Mouse (Mus musculus) frontal cortex, postnatal 14 days (tissue): ENCODE measurements around the gene Prmt3.

Experiments used
- DNase-seq, 2 experiments: peaks; one replicate each; pipeline ENCODE4 v3.0.0; 2022; ENCODE audit warnings: low spot score in 2 of 2

The Prmt3 gene

DNA sequence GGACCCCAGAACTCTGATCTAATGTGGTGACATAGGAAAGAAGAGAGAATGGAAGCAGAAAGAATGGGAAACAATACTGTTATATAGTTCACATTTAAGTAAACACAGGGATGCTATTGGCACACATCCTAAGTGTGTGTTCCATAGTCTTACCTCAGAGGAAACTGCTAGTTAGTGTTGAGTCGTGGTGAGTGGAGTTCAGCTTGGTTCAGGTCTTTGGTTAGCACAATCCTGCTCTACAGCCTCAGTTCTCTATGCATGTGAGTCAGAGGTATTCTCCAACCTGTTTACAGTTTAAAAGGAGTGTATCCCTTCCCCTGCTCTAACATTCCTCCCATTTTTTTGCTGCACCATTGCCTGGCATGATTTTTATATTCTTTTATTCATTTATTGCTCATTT, 19.0 kb downstream of the Prmt3 start:
- no peak for DNase-seq

DNA sequence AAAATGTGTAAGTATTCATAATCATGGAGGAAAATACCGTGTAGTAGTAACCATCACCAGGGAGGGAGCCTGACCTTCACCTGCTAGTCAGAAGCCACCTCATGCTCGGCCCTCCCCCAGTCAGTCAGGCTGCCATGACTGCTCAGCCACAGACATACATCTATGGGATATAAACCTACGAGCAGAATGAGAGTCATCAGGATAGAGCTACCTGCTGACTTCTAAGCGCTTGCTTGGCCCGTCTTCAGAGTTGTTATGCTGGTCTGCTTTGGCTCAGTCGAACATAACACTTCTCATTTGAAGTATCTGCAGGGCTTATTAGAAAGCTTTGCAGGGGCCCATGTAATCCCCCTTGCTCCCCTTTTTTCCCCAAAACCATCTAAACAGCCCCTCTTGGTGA, 25.4 kb downstream of the Prmt3 start:
- DNase-seq, result no peak

DNA sequence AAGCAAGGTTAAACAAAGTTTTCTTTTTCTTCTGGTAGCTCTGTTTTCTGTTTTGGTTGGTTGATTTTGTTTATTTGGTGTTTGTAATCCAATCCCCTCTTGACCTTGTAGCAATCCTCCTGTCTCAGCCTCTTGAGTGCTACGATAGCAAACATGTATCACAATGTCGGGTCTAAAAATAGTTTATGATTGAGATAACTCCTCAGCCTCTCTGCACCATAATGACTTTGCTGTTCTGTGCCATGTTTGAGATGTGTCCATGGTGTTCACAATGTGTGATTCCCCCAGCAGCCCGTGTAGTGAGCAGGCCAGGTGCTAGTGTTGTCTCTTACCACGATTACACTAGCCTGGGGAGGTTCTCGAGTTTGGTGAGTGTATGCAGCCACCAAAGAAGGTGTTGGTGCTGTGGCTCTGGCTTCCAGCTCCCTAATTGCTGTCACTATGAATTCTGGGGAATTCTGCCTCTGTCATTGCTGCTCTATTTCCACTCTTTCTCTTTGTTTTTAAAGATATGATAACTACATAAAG, 26.6 kb downstream of the Prmt3 start:
- DNase-seq, result no peak

DNA sequence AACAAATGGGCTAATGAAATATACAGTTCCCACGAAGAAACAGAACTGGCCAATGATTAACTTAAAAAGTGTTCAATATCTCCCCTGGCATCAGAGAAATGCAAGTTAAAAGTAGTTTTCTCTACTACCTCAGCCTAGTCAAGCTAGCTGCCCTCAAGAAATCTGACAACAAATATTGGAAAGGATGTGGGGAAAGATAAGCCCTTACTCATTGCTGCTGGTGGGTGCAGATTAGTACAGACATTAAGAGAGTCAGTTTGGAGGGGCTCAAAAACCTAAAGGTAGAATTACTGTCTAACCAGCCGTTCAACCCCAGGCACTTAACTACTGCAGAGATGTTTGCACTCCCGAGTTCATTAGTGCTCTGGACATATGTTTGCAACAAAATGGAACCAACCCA, 27.5 kb downstream of the Prmt3 start:
- no peak for DNase-seq

DNA sequence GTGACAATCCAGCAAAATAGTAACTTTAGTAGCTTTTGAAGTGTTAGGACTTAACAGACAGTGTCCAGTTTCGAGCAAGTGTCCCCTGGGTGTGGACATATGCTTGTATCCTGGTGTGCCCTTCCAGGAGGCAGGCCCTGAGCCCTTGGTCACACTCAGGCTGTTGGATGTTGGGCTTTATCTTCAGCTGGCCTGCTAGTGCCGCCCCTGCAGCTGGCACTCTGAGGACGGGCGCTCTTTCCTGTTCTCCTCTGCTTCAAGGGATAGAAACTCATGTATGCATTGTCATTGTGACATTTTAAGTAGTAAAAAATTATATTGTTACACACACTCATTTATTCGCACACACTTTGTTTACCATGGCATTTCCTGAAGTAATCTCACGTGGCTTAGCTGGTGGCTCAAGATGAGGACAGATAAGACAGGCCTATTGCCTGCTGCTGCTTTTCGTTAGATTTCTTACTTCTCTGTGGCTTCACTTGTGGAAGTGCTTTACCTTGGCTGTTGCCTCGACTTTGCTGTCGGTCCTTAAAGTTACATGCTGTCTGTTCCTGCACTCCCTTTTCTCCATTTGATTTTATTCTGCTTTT, 29.0 kb downstream of the Prmt3 start:
- no peak for DNase-seq

DNA sequence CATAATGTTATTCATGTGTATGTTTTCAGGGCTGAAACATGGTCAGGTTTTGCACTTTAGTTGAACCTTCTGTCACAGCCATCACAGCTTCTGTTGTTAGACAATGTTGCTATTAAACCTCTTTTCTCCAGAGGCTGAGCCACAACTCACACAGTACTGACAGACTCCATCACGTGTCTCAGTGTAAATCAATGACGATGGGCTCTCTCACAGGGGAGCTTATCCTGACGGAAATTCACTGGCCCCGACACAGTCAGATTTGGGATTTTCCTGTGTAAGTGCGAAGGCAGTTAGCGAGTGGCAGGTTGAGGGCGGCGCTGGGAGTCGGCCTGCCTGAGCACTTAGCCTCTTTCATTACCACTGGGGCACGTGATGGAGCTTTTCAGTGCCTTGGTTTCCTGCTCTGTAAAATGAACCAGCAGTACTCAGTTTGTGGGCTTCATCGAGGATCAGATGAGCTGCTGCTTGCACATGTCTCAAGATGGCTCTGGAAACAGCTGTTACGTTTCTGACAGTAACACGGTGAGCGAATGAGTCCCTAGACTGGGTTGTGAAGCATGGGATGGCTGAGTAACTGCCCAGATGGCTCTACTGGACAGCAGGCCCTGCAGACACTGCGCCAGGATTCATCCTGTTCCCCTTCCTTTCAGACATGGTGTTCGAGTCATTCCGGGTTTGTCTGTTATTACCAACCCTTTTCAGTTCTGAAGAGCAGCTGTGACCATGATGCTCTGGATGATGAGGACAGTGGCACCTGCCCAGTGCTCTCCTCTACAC, 29.9 kb downstream of the Prmt3 start:
- DNase-seq, result no peak

DNA sequence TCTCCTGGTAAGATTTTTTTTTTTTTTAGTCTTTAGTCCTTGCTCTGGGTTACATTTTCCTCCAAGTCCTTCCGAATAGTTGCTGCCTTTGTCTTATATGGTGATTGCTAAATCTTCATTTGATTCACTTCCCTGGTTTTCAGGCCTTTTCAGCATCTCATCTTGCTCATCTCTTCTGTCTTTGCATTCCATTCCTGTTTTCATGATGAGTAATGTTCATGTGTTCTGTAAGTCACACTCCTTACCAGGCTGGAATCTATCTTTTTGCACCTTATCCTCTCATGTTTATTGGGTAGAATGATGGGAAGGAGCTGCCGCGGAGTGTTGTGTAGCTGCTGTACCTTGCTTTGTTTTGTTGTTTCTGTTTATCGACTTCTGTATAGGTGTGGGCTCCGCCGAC, 31.0 kb downstream of the Prmt3 start:
- DNase-seq, result no peak

DNA sequence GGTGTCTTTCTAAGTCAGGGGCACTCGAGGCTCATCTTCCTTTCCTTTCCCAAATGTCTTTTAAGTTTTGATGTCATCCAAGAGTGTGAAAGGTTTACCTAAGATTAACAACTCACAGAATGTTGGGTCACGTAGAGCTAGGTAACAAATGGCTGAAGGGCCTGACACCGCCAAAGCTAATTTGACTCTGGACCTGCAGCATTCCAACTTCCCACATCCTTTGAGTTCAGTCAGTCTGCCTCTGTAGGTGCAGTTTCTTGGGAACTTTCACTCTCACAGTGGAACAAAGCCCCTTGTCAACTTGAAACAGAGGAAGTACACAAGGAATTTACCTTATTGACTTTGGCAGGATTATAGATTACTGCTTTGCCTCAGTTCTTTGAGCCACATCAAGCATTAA, 31.4 kb downstream of the Prmt3 start:
- no peak for DNase-seq

DNA sequence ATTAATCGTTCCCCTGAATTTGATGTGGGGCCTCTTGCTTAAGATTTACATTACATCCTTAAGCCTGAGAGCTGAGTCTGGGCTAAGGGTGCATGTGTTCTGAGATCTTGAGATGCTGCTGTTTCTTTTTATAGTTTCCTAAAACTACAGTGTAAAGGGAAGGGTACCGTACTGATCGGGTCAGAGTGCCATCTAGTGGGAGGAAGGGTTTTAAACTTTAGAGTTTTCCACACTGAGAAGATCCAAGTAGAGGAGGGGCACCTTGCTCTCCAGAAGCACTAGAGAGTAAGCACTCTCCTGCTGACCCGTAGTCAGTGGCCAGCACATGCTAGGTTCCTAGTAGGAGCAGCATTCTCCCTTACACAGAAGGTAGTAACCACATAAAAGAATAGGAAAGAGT, 33.2 kb downstream of the Prmt3 start:
- no peak for DNase-seq

DNA sequence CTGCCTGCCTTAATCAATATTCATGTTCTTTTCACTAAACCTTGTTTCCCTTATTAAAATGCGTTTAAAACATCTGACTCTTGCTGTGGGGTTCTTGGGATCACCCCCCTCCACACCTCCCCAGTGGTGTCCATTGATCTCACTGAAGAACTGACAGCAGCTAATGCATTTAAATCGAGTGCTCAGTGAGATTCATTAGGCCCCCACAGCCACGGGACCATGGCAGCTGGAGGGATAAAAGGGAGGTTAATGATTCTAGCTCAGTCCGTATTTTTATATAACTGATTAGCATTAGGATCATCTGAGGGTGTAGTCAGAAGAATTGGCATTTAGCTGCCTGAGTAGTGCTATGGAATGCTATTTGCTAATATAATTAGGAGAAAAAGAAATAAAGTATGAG, 41.2 kb downstream of the Prmt3 start:
- DNase-seq, result no peak

DNA sequence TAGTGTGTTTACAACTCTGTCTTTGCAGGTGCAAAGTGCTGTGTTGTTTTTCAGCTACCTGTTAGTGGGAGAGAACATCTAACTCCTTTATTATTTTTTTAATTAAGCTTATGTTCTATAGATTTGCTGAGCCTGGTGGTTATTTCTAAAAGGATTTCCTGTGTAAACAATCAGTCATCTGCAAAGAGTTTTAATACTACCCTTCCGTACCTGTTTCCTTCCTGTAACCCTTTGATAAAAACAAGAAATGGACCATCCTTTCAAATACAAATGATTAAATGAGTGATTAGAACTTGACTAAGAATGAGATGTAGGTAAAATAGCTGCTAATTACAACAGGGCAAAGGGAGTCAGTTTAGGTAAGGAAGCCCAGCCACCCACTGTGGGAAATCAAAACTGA, 43.2 kb downstream of the Prmt3 start:
- DNase-seq, result no peak

DNA sequence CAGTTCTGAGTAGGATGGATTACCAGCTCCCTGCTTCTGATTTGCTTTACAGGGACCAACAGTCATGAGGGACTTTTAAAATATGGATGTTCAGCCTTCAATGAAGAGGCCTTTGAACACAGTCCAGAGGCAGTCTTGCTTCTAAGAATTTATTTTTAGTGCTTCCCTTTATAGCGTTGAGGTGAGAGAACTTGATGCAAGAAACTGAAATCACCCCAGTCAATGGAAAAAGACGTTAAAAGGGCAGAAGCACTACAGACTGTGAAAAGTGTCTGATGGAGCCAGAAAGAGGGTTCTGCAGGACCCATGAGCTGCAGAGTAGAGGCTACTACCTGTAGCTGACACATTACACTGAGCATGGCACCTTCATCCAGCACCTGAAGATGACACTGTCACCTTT, 43.9 kb downstream of the Prmt3 start:
- no peak for DNase-seq

DNA sequence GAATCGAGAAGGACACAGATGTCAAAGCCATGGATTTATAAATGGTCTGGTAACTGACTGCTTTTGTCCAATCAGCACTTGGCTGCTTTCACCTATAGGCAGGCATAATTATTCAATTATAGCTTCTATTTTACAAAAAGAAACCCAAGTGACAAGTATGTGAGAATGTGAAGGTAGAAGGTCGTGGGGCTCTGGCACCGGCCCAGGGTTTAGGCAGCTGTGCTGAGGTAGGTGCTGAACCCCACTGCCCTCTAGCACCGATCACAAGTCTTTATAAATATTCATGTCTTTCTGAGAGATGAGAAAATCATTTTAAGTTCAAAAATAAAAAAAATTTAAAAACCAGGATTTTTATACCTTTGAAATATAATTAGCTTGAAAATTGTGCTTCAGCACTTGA, 45.4 kb downstream of the Prmt3 start:
- DNase-seq, result no peak

DNA sequence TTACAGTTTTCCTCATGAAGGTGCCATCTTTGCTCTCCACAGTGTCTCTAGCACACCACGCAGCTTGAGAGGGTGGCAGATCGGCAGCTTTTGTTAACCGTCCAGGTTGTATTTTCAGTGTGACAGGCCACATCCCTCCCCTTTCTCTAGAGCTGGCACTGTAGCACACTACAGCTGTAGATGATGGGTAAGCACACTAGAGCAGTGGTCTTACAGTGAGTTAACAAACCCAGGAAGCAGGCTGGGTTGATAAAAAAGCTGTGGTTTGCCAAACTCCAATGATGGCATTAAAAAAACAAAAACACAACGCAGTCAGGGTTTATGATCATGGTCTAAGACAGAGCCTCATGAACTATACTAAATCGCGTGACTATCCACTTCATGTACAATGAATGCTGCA, 45.9 kb downstream of the Prmt3 start:
- no peak for DNase-seq

DNA sequence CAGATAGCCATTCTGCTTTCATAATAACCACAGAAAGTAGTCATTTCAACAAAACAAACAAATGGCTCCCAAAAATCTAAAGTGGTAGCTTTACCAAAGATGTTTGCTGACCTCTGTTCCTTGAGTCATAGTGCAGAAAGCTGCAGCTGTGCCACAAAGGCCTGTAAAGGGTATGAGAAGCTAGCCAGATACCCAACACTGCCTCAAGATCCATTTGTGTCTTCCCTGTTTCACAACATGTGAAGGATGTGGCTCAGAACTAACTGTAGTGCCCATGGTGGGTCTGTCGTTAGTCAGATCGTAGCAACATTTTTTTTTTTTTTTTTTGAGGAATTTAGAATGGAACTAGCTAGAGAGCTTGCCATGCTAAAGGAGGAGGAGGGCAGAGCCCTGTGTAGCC, 46.4 kb downstream of the Prmt3 start:
- DNase-seq, result no peak

DNA sequence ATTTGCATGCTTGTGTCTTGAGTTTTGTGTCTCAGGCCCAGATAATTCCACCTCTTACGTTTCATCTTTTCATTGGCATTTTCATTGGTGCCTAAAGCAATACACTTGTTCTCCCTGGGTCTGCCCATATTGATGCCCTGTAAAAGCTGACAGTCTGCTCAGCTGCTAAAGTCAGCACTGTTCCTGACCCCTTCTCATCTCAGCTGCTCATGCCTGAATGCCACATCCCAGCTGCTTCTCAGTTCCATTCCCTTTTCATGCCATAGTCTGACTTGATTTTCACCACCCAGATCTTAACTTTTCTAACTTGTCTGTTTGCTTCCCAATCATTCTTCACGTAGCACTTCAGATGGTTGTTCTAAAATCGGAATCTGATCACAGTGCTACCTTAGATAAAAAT, 47.3 kb downstream of the Prmt3 start:
- no peak for DNase-seq

DNA sequence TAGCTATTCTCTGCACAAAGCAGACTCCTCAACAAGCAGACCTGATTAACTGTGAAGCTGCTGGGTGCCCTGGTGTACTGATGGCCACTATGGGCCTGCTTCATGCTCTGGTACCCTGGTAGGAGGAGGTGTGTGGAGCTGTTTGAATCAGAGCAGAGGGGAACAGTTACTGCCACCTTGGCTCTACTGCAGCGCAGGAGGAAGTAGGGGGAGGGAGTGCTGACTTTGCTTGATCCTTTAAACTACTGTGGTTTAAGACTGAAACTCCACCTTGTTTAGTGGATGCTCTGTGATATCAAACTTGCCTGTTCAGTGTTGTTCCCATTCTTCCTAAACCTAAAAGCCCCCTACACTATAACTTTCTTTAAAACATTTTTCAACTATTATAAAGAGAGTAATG, 49.8 kb downstream of the Prmt3 start:
- no peak for DNase-seq

DNA sequence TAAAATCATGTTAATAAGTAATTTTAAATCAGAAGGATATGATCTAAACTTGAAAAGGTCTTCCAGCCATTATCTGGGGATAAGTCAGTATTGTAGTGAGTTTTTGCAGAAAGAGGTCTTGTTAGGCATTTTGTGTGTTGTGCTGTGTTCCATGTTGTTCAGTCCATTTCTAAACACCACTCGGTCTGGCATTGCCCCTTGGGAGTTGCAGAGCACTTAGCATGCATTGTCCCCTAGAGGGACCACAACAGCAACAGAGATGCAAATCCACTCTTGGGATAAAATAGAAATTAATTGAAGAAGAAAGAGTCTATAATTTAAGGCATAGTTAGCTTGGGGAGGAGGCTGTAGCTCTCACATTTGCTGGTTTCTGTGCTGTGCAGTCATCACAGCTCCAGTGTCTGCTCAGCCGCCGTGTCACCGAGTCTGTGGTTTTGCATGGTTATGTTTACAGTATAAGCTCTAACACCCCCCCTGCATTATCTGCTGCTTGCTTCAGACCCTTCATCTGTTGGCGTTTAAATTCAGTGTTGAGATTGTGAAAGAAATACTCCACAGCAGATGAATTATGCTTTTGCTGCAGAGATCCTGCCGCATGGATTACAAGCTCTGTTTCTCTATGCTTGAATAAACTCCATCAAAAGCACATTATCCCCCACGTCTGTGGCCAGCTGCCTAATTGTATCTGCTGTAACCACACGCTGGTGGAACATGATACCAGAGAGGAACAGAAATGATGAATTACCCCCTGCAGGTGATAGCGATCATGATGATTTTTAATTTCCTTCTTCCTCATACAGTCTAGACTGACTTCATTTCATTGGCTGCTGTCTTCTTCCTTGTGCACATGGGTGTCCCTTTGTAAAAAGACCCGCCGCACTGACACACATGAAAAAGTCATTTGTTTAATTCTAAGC, 64.5 kb downstream of the Prmt3 start:
- peak in 1 of 2 experiments; percentile 28 for DNase-seq

DNA sequence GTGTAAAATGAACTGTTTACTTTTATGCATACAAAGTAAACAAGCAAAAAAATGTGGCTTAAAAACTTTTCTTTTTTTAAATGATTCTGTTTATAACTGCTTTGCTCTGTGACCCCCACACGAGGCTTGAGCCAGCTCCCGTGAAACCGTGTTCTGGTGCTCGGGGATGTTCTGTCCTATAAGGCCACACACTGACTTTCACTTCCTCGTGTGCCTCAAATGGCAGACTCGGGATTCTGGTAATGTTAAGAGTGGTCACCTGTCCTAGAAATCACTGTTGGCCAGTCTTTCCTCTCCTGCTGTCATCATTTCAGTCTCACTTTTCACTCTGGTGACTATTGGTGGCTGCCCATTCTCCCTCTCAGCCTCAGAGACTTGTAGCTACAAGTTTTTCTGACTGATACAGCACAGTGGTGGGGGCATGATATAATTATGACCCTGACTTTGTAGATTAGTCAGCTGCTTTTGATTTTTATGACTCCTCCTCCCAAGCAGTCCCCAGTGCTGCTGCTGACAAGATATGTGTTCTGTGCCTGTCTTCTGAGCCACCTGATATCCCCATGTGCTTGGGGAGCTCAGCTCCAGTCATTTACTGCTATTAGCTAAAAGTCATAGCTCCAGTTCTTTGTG, 65.3 kb downstream of the Prmt3 start:
- no peak for DNase-seq

DNA sequence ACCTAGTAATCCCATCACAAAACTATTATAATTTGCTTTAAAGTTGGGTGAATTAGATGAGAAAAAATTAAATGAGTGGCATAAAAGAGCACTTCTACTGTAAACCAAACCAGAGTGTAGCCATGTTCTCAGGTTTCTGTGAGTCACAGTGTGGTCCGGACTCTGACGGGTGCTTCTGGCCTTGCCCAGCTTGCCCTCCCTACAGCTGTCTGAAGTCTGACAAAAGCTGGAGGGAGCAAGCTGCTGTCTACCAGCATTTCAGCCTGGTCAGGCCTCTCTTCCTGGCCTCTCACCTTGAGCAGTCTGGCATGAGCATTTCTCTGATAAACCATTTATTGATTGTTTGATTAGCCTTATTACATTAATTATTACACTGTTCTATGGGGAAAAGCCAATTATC, 69.8 kb downstream of the Prmt3 start:
- DNase-seq, result no peak

DNA sequence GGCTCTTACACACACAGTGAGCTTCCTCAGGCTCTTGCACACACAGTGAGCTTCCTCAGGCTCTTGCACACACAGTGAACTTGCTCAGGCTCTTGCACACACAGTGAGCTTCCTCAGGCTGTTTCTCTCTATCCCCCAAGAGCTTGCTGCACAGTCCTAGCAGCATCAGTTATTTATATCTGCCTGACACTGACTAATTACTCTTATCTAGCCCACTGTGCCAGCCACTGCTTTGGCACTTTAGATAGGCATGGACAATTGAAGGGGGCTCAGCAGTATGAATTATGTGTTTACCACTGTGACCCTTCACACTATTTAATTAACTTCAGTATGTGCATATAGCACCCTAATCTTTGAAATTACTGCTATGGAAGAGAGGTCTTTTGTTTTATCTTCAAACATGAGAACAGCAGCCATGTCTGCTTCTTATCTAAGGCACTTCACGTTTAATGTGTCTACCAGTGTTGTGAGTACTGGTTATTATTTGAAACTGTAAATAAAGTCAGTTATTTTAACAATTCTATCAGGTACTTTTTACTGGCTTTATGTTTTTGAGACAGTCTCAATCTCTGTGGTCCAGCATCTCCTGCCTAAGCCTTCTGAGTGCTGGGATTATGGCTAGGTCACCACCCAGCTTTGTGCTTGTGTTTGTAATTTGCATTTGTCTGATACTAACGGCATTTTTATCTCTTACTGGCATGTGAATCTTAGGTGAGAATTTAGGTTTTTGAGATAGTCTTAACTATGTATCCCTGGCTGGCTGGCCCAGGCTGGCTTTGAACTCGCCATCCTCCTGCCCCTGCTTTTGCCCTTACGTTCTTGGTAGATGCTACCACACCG, 75.4 kb downstream of the Prmt3 start:
- no peak for DNase-seq
